Mouse (Mus musculus): ENCODE measurements around the gene Fam107b.
A peak's percentile ranks its signal among the peaks of the same experiment; 100 is the strongest.

Gene Fam107b

GRCm38 (mm10) chr2:3723391-3724106, 153.3 kb downstream of the Fam107b start:
- Histone ChIP-seq H3K4me3 (replicated peaks; ENCODE audit: low read length) (no peak overlapping the region), H3K36me3 (ENCODE audit: insufficient read depth, low read length) (no peaks in the 10 kb centered on the region), H3K27me3 (ENCODE audit: insufficient read depth, low read length) (no peaks in the 10 kb centered on the region), H3K9me3 (ENCODE audit: low read length) (no peaks in the 10 kb centered on the region), H3K4me1 (replicated peaks; ENCODE audit: low read depth, low read length) (no peaks in the 10 kb centered on the region)
- TF ChIP-seq NANOG (IDR thresholded peaks at IDR 0.05; ENCODE audit: borderline replicate concordance, low read length) (no peak), CTCF (conservative IDR thresholded peaks at IDR 0.05; ENCODE audit: low read length) (no peak), POU5F1 (IDR thresholded peaks at IDR 0.05; ENCODE audit: borderline replicate concordance, low read length) (no peak)

GRCm38 (mm10) chr2:3726501-3727078, 156.3 kb downstream of the Fam107b start:
- H3K36me3 ChIP-seq (ENCODE audit: insufficient read depth, low read length) = no peaks in the 10 kb centered on the region
- no peaks in the 10 kb centered on the region for H3K9me3 ChIP-seq (ENCODE audit: low read length)
- H3K4me1 ChIP-seq (replicated peaks; ENCODE audit: low read depth, low read length) = peaks cover 18% of the 10 kb centered on the region
- no peak overlapping the region for H3K4me3 ChIP-seq (replicated peaks; ENCODE audit: low read length)
- no peak for TF ChIP-seq CTCF (conservative IDR thresholded peaks at IDR 0.05; ENCODE audit: low read length)
- no peak for TF ChIP-seq NANOG (IDR thresholded peaks at IDR 0.05; ENCODE audit: borderline replicate concordance, low read length)
- TF ChIP-seq POU5F1 (IDR thresholded peaks at IDR 0.05; ENCODE audit: borderline replicate concordance, low read length) = no peak
- no peaks in the 10 kb centered on the region for H3K27me3 ChIP-seq (ENCODE audit: insufficient read depth, low read length)

GRCm38 (mm10) chr2:3727225-3727930, 157.1 kb downstream of the Fam107b start:
- H3K36me3 ChIP-seq (ENCODE audit: insufficient read depth, low read length) = no peaks in the 10 kb centered on the region
- no peaks in the 10 kb centered on the region for H3K27me3 ChIP-seq (ENCODE audit: insufficient read depth, low read length)
- H3K4me3 ChIP-seq (replicated peaks; ENCODE audit: low read length) = no peak overlapping the region
- H3K9me3 ChIP-seq (ENCODE audit: low read length) = no peaks in the 10 kb centered on the region
- H3K4me1 ChIP-seq (replicated peaks; ENCODE audit: low read depth, low read length) = peaks cover 21% of the 10 kb centered on the region
- TF ChIP-seq NANOG (IDR thresholded peaks at IDR 0.05; ENCODE audit: borderline replicate concordance, low read length) (no peak), CTCF (conservative IDR thresholded peaks at IDR 0.05; ENCODE audit: low read length) (no peak), POU5F1 (IDR thresholded peaks at IDR 0.05; ENCODE audit: borderline replicate concordance, low read length) (no peak)

- H3K27me3 ChIP-seq (ENCODE audit: insufficient read depth, low read length) = no peaks in the 10 kb centered on the region
- TF ChIP-seq NANOG (IDR thresholded peaks at IDR 0.05; ENCODE audit: borderline replicate concordance, low read length) (no peak), CTCF (conservative IDR thresholded peaks at IDR 0.05; ENCODE audit: low read length) (no peak), POU5F1 (IDR thresholded peaks at IDR 0.05; ENCODE audit: borderline replicate concordance, low read length) (no peak)
- H3K9me3 ChIP-seq (ENCODE audit: low read length) = no peaks in the 10 kb centered on the region
- no peak overlapping the region for H3K4me3 ChIP-seq (replicated peaks; ENCODE audit: low read length)
- peaks cover 21% of the 10 kb centered on the region for H3K4me1 ChIP-seq (replicated peaks; ENCODE audit: low read depth, low read length)
- no peaks in the 10 kb centered on the region for H3K36me3 ChIP-seq (ENCODE audit: insufficient read depth, low read length)
Observed at GRCm38 (mm10) chr2:3728090-3728489, 157.8 kb downstream of the Fam107b start.

DNA sequence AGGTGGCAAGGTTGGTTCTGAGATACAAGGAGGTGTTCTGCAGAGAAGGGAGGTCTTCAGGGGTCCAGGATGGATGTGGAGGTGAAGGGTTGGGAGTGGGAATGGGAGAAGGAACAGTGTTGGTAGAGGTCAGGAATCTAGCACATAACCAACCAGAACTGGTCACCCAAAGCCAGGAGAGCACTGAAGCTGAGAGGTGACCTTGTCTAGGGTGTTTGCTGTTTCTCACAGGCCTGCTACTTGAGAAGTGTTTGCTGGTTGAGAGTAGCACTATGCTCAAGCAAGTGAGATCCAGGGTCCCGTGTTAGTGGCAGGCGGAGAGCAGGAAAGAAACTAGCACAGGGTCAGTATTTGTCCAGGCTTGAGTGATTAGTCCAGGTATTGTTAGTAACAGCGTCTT, 159.3 kb downstream of the Fam107b start:
- H3K4me1 ChIP-seq (replicated peaks; ENCODE audit: low read depth, low read length) = peaks cover 21% of the 10 kb centered on the region
- no peaks in the 10 kb centered on the region for H3K27me3 ChIP-seq (ENCODE audit: insufficient read depth, low read length)
- H3K4me3 ChIP-seq (replicated peaks; ENCODE audit: low read length) = no peak overlapping the region
- TF ChIP-seq POU5F1 (IDR thresholded peaks at IDR 0.05; ENCODE audit: borderline replicate concordance, low read length) = no peak
- no peaks in the 10 kb centered on the region for H3K36me3 ChIP-seq (ENCODE audit: insufficient read depth, low read length)
- H3K9me3 ChIP-seq (ENCODE audit: low read length) = no peaks in the 10 kb centered on the region

- Histone ChIP-seq H3K27me3 (ENCODE audit: insufficient read depth, low read length) (no peaks in the 10 kb centered on the region), H3K36me3 (ENCODE audit: insufficient read depth, low read length) (no peaks in the 10 kb centered on the region), H3K9me3 (ENCODE audit: low read length) (no peaks in the 10 kb centered on the region), H3K4me3 (replicated peaks; ENCODE audit: low read length) (peak overlapping the region; percentile 26), H3K4me1 (replicated peaks; ENCODE audit: low read depth, low read length) (peaks cover 21% of the 10 kb centered on the region)
- TF ChIP-seq POU5F1 (IDR thresholded peaks at IDR 0.05; ENCODE audit: borderline replicate concordance, low read length) (no peak), CTCF (conservative IDR thresholded peaks at IDR 0.05; ENCODE audit: low read length) (no peak), NANOG (IDR thresholded peaks at IDR 0.05; ENCODE audit: borderline replicate concordance, low read length) (no peak)
Observed at GRCm38 (mm10) chr2:3730744-3731143, 160.5 kb downstream of the Fam107b start.

GRCm38 (mm10) chr2:3731316-3732015, 161.2 kb downstream of the Fam107b start:
- no peaks in the 10 kb centered on the region for H3K36me3 ChIP-seq (ENCODE audit: insufficient read depth, low read length)
- peaks cover 21% of the 10 kb centered on the region for H3K4me1 ChIP-seq (replicated peaks; ENCODE audit: low read depth, low read length)
- H3K27me3 ChIP-seq (ENCODE audit: insufficient read depth, low read length) = no peaks in the 10 kb centered on the region
- TF ChIP-seq CTCF (conservative IDR thresholded peaks at IDR 0.05; ENCODE audit: low read length) = no peak
- no peak for TF ChIP-seq POU5F1 (IDR thresholded peaks at IDR 0.05; ENCODE audit: borderline replicate concordance, low read length)
- TF ChIP-seq NANOG (IDR thresholded peaks at IDR 0.05; ENCODE audit: borderline replicate concordance, low read length) = no peak
- no peaks in the 10 kb centered on the region for H3K9me3 ChIP-seq (ENCODE audit: low read length)
- peak overlapping the region; percentile 26 for H3K4me3 ChIP-seq (replicated peaks; ENCODE audit: low read length)

Measured in E14TG2a.4 (cell line).